Mouse (Mus musculus) lung, adult 2 months (tissue): ENCODE data around the gene Grm7. TPM values are rescaled to one million over a fixed set of nuclear protein-coding genes. Genes with fewer than 3 reads are reported as not detected.

Source experiments
- DNase-seq: peaks from one replicate; pipeline ENCODE4 v3.0.0; 2022
- H3K4me1 ChIP-seq: fragments of 200-500 bp; 2 replicates; pipeline ENCODE4 v1.6.1; 2011; ENCODE audit warnings: low read length; ENCODE audit not compliant: control insufficient read depth, insufficient read depth
- H3K4me3 ChIP-seq: fragments of 200-500 bp; replicated peaks from 2 replicates; pipeline ENCODE3; 2011; ENCODE audit warnings: low read depth, mild to moderate bottlenecking, control low read depth, low read length; ENCODE audit errors: extremely low read depth
- CTCF ChIP-seq: fragments of 200-500 bp; IDR thresholded peaks from 2 replicates; pipeline ENCODE4 v1.5.1; 2011; ENCODE audit warnings: mild to moderate bottlenecking, low read length, control low read depth; ENCODE audit not compliant: insufficient read depth
- POLR2A ChIP-seq: fragments of 200-500 bp; IDR thresholded peaks from 2 replicates; pipeline ENCODE4 v1.6.1; 2011; ENCODE audit warnings: low read depth, mild to moderate bottlenecking, control low read depth, low read length, borderline replicate concordance; ENCODE audit errors: extremely low read depth
- WGBS: fragments of 180-500 bp; shearing (Covaris S2); methylation state at CpG from one replicate; pipeline ENCODE4 v1.1.7; 2018; 5-methylcytosine and 5-hydroxymethylcytosine counted together
- polyA plus RNA-seq: library from polyadenylated mRNA; depleted of rRNA; stranded (reverse); fragments of >200 nt; gene quantifications from 2 replicates; pipeline ENCODE4 v1.2.3, GENCODE M21; 2012

The Grm7 gene
- polyA plus RNA-seq, 1 experiment = 0.02 TPM

- WGBS = 73% methylated on average over 1 of the region's 1 CpGs
- TF ChIP-seq POLR2A = no peak
- TF ChIP-seq CTCF = no peak
- no peak for DNase-seq
- H3K4me3 ChIP-seq = no peak overlapping the region
- H3K4me1 ChIP-seq = no peaks in the 10 kb centered on the region
Measured at GRCm38 (mm10) chr6:111094818-111095217, 449.4 kb downstream of the Grm7 start.

- WGBS = 71% methylated on average over 1 of the region's 1 CpGs
- Histone ChIP-seq H3K4me1 (no peaks in the 10 kb centered on the region), H3K4me3 (no peak overlapping the region)
- TF ChIP-seq CTCF = no peak
- TF ChIP-seq POLR2A = no peak
- no peak for DNase-seq
Measured at GRCm38 (mm10) chr6:111105485-111105884, 460.1 kb downstream of the Grm7 start.

- Histone ChIP-seq H3K4me3 (no peak overlapping the region), H3K4me1 (no peaks in the 10 kb centered on the region)
- no peak for DNase-seq
- TF ChIP-seq CTCF (no peak), POLR2A (no peak)
- WGBS = 61% methylated on average over 1 of the region's 1 CpGs
Measured at GRCm38 (mm10) chr6:111161037-111161436, 515.7 kb downstream of the Grm7 start.

GRCm38 (mm10) chr6:111195333-111195732 is 550.0 kb downstream of the Grm7 start:
- H3K4me1 ChIP-seq = no peaks in the 10 kb centered on the region
- H3K4me3 ChIP-seq = no peak overlapping the region
- WGBS = 84% methylated on average over 3 of the region's 3 CpGs
- no peak for TF ChIP-seq CTCF
- no peak for TF ChIP-seq POLR2A
- DNase-seq = no peak

- WGBS = 71% methylated on average over 6 of the region's 6 CpGs
- no peak for TF ChIP-seq CTCF
- no peak for TF ChIP-seq POLR2A
- no peak for DNase-seq
Measured at GRCm38 (mm10) chr6:111221083-111221729, 575.8 kb downstream of the Grm7 start.

GRCm38 (mm10) chr6:111255215-111255614 is 609.8 kb downstream of the Grm7 start:
- DNase-seq = no peak
- TF ChIP-seq CTCF = no peak
- no peak for TF ChIP-seq POLR2A
- Histone ChIP-seq H3K4me1 (no peaks in the 10 kb centered on the region), H3K4me3 (no peak overlapping the region)
- WGBS = 74% methylated on average over 5 of the region's 5 CpGs

More at GRCm38 (mm10) chr6:111221083-111221729, 575.8 kb downstream of the Grm7 start:
- Histone ChIP-seq H3K4me1 (no peaks in the 10 kb centered on the region), H3K4me3 (no peak overlapping the region)

- H3K4me1 ChIP-seq = no peaks in the 10 kb centered on the region
- no peak for DNase-seq
- no peak overlapping the region for H3K4me3 ChIP-seq
- TF ChIP-seq POLR2A (no peak), CTCF (no peak)
- 79% methylated on average over 3 of the region's 3 CpGs for WGBS
Measured at GRCm38 (mm10) chr6:111256939-111257338, 611.6 kb downstream of the Grm7 start.

GRCm38 (mm10) chr6:111258256-111258655 is 612.9 kb downstream of the Grm7 start:
- Histone ChIP-seq H3K4me1 (no peaks in the 10 kb centered on the region), H3K4me3 (no peak overlapping the region)
- TF ChIP-seq CTCF (no peak), POLR2A (no peak)
- DNase-seq = no peak
- 64% methylated on average over 3 of the region's 3 CpGs for WGBS

GRCm38 (mm10) chr6:111261181-111261580 is 615.8 kb downstream of the Grm7 start:
- Histone ChIP-seq H3K4me1 (no peaks in the 10 kb centered on the region), H3K4me3 (no peak overlapping the region)
- no peak for TF ChIP-seq POLR2A
- TF ChIP-seq CTCF = no peak
- no peak for DNase-seq
- WGBS = 87% methylated on average over 1 of the region's 1 CpGs

- no peak for TF ChIP-seq POLR2A
- no peak for TF ChIP-seq CTCF
- no peak for DNase-seq
- Histone ChIP-seq H3K4me3 (no peak overlapping the region), H3K4me1 (no peaks in the 10 kb centered on the region)
- 23% methylated on average over 4 of the region's 4 CpGs for WGBS
Measured at GRCm38 (mm10) chr6:111276657-111277056, 631.3 kb downstream of the Grm7 start.
